Mouse (Mus musculus) bone marrow macrophage, adult 2 months (primary cell): ENCODE results near the gene Hoxd3. TPM values are rescaled to one million over a fixed set of nuclear protein-coding genes. Genes with fewer than 3 reads are reported as not detected.

Experiments
- H3K27ac ChIP-seq: 2 replicates; pipeline ENCODE4 v1.5.1; 2012; ENCODE audit warnings: low read depth, low read length; ENCODE audit not compliant: insufficient read depth
- H3K4me1 ChIP-seq: 2 replicates; pipeline ENCODE4 v1.6.1; 2012; ENCODE audit warnings: low read length; ENCODE audit not compliant: control insufficient read depth, insufficient read depth
- H3K4me3 ChIP-seq: 2 replicates; pipeline ENCODE4 v1.5.1; 2012; ENCODE audit warnings: mild to moderate bottlenecking, low read length, moderate library complexity; ENCODE audit not compliant: insufficient read depth
- CTCF ChIP-seq: IDR thresholded peaks from 2 replicates; pipeline ENCODE4 v1.5.1; 2012; ENCODE audit warnings: low read depth, mild to moderate bottlenecking, low read length, moderate library complexity
- POLR2A ChIP-seq: IDR thresholded peaks from 2 replicates; pipeline ENCODE4 v1.6.1; 2012; ENCODE audit warnings: mild to moderate bottlenecking, low read depth, low read length, borderline replicate concordance
- polyA plus RNA-seq: library from polyadenylated mRNA; stranded (reverse); fragments of >200 nt; gene quantifications from 2 replicates; pipeline ENCODE4 v1.2.4, GENCODE M21; 2012; ENCODE audit not compliant: missing spikeins, insufficient read depth, insufficient read length

Hoxd3 gene
- polyA plus RNA-seq, 1 experiment, result not detected

DNA sequence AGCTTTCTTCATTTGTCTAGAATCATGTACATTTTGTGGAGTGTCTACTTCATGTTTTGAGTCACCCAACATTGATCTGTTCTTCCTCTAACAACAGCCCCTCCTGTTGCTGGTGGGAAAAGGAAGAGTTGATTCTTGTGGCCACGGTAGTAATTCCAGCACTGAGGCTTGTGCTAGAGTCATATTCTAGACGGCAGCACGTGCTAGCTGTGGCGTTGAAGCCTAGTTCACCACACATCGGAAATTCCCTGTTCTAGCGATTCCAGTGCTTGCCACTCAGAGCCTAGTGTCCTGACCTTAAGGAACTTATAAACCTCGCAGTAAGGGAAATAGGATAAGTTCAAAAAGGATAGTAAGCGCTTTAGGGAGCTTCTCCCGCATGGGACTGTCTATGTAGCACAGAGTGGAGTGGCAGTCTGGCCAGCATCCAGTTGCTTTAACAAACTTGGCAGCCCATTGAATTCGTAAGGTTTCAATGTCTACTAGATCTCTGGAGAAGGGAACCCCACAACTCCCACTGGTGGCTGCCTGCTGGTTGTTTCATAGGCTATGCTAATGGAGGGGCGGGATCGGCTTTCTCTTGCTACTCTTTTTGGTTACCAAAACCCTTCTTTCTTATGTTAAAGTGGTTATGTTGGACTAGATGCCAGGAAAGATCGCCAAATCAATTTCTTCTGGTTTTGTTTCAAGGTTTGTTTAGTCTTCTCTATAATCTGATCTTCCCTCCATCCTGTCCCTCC, 66.0 kb downstream of the Hoxd3 start:
- TF ChIP-seq CTCF (no peak), POLR2A (no peak)
- Histone ChIP-seq H3K27ac (no peak overlapping the region), H3K4me1 (no peaks in the 10 kb centered on the region), H3K4me3 (no peak overlapping the region)

DNA sequence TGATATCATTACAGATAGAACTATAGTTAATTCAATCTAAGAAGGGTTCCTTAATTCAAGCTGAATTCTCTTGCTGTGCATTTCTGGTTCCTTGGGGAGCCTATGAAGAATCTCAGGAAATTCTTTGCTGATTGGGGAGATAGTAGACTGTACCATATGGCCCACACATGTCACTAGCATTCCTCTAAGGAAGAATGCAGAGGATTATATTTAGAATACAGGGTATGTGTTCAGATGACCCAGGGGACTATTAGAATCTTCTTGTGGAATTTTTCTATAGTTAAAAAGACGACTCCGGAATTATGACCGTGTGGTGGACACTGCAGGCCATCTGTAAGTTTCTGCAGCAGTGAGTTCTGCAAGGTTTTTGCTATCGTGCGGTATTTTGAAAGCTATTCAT, 69.7 kb downstream of the Hoxd3 start:
- TF ChIP-seq POLR2A (no peak), CTCF (no peak)
- H3K4me3 ChIP-seq, result no peak overlapping the region
- H3K27ac ChIP-seq, result no peak overlapping the region
- H3K4me1 ChIP-seq, result no peaks in the 10 kb centered on the region

DNA sequence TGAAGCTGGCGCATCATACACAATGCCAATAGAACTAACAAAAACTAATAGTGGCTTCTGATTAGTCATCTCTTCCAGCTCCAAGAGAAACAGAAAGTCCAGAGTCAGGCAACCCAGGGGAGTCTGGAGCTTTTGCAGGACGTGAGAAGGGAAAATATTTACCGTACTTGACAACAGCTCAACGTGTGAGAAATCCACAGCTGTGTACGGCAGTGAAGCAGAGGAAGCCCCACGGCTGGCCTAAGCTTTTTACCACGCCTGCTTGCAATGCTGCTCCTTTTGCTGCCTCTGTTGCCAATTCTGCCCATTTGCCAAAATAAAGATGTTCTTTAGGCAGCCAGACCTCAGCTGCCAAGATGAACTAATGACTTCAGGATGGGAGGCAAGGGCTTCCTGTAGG, 83.8 kb downstream of the Hoxd3 start:
- TF ChIP-seq POLR2A (no peak), CTCF (no peak)
- Histone ChIP-seq H3K4me1 (no peaks in the 10 kb centered on the region), H3K4me3 (no peak overlapping the region)

More for the DNA sequence above, 83.8 kb downstream of the Hoxd3 start:
- H3K27ac ChIP-seq, result no peak overlapping the region

Other genes starting within 250 kb of the Hoxd3 start
- 12.7 and 14.8 TPM in 2 replicates for gene Lnpk, start 132.5 kb upstream of the Hoxd3 start, polyA plus RNA-seq
- gene Evx2, start 52.4 kb upstream of the Hoxd3 start, polyA plus RNA-seq, result not detected in 2 replicates
- not detected in 2 replicates for gene Hoxd13, start 43.6 kb upstream of the Hoxd3 start, polyA plus RNA-seq
- not detected in 2 replicates for gene Hoxd12, start 36.9 kb upstream of the Hoxd3 start, polyA plus RNA-seq
- gene Hoxd11, start 32.4 kb upstream of the Hoxd3 start, polyA plus RNA-seq, result not detected in 2 replicates
- not detected in 2 replicates for gene Hoxd10, start 20.0 kb upstream of the Hoxd3 start, polyA plus RNA-seq
- not detected in 2 replicates for gene Hoxd9, start 14.2 kb upstream of the Hoxd3 start, polyA plus RNA-seq
- gene Hoxd8, start 7.3 kb upstream of the Hoxd3 start, polyA plus RNA-seq, result not detected in 2 replicates
- gene Hoxd4, start within 50 bp of the Hoxd3 start, polyA plus RNA-seq, result not detected in 2 replicates
- not detected in 2 replicates for gene Gm28230, start 14.8 kb downstream of the Hoxd3 start, polyA plus RNA-seq
- gene Hoxd1, start 51.1 kb downstream of the Hoxd3 start, polyA plus RNA-seq, result not detected in 2 replicates
- 30.2 and 33.1 TPM in 2 replicates for gene Mtx2, start 113.9 kb downstream of the Hoxd3 start, polyA plus RNA-seq